In genomic region chr3:130040017-130040416, GRCm38 (mm10) we compare ENCODE assay signal across 24 mouse cellular contexts. TPM values are rescaled to one million over a fixed set of nuclear protein-coding genes. Genes with fewer than 3 reads are reported as not detected.
A peak's percentile ranks its signal among the peaks of the same experiment; 100 is the strongest.
DNase-seq lines count a peak whose midpoint lies in the region; ATAC-seq and TF ChIP-seq lines count a peak whose summit lies in the region.
"Had no signal": no experiment of that assay in that cellular context is flagged by ENCODE, and none has a peak within 500 bp of the region (broad histone marks: within the 10 kb centered on the region; RNA-seq: fewer than 3 reads in every experiment).

No protein-coding gene starts in this region.

- no peak for ATAC-seq in megakaryocyte, adult 5-6 weeks (ENCODE audit: poor library complexity, severe bottlenecking)
- 0 out of 2 replicates have a peak, but pooled peaks have one; percentile 22 for ATAC-seq in common myeloid progenitor, adult 5-6 weeks (replicated peaks; ENCODE audit: low read depth, poor library complexity, severe bottlenecking)
- ATAC-seq: activated CD4-positive, CD25-positive, alpha-beta regulatory T cell, adult 4 months; forebrain, embryonic 14.5 days; forebrain, embryonic 16.5 days; Patski had no signal

- peak; percentile 57 to 76; a peak in 3 of 4 replicates for TF ChIP-seq EP300 in MEL (IDR thresholded peaks at IDR 0.05; ENCODE audit: low read depth in 1 of 2, low read length in 2 of 2)

- H3K36me3 ChIP-seq in megakaryocyte, embryonic 14.5 days (replicated peaks; ENCODE audit: low read length) = peaks cover 67% of the 10 kb centered on the region
- peaks cover 15 to 19% of the 10 kb centered on the region in 2 experiments for H3K36me3 ChIP-seq in MEL (ENCODE audit: control insufficient read depth in 1 of 2, insufficient read depth in 2 of 2, low read length in 2 of 2)

- DNase-seq in MEL (ENCODE audit: low read depth, low spot score) = peak; percentile 65
- DNase-seq in heart, postnatal 10 days = no peak
- DNase-seq in urinary bladder, postnatal 4 days (ENCODE audit: low spot score in 2 of 2) = no peak
- DNase-seq: adrenal gland, adult 8-10 months; adrenal gland, postnatal 14 days; adrenal gland, postnatal 36 days; cerebellum, adult 11-12 months; cerebellum, adult 2 months; cerebellum, adult 9-10 months; cerebellum, postnatal 10 days; cerebellum, postnatal 25 days; embryo, embryonic 11 days had no signal

- H3K79me2 ChIP-seq in MEL (ENCODE audit: control insufficient read depth, insufficient read depth, low read length, poor library complexity) = peaks cover 7% of the 10 kb centered on the region

- peaks cover 62% of the 10 kb centered on the region for H3K4me1 ChIP-seq in megakaryocyte, embryonic 14.5 days
- peaks cover 2 to 14% of the 10 kb centered on the region in 2 experiments; a peak in 2 of 4 replicates for H3K4me1 ChIP-seq in MEL (ENCODE audit: control insufficient read depth in 1 of 2, insufficient read depth in 2 of 2, low read length in 2 of 2)
- H3K4me1 ChIP-seq: embryonic facial prominence, embryonic 13.5 days; embryonic facial prominence, embryonic 15.5 days; forebrain, embryonic 10.5 days; forebrain, embryonic 12.5 days had no signal

- H3K27me3 ChIP-seq in megakaryocyte, embryonic 14.5 days (replicated peaks) = no peaks in the 10 kb centered on the region
- no peaks in the 10 kb centered on the region for H3K27me3 ChIP-seq in MEL (ENCODE audit: control insufficient read depth in 1 of 2, insufficient read depth in 2 of 2, low read length in 2 of 2)
- H3K27me3 ChIP-seq: embryonic facial prominence, embryonic 13.5 days; embryonic facial prominence, embryonic 15.5 days; forebrain, embryonic 12.5 days; Patski had no signal

- no peak overlapping the region for H3K9ac ChIP-seq in MEL (ENCODE audit: control insufficient read depth, low read depth, low read length, poor library complexity, severe bottlenecking)
- H3K9ac ChIP-seq: embryonic facial prominence, embryonic 13.5 days; embryonic facial prominence, embryonic 15.5 days; forebrain, embryonic 12.5 days had no signal

- H3K4me3 ChIP-seq in megakaryocyte, embryonic 14.5 days (replicated peaks) = peak overlapping the region; percentile 59
- no peak overlapping the region for H3K4me3 ChIP-seq in MEL (ENCODE audit: control insufficient read depth in 1 of 2, insufficient read depth in 1 of 2, low read depth in 2 of 2, low read length in 2 of 2)
- H3K4me3 ChIP-seq: embryonic facial prominence, embryonic 13.5 days; embryonic facial prominence, embryonic 15.5 days; erythroblast, embryonic 14.5 days; forebrain, embryonic 10.5 days; forebrain, embryonic 12.5 days had no signal

- TF ChIP-seq CTCF in MEL (IDR thresholded peaks at IDR 0.05 in 2 of 3, conservative IDR thresholded peaks at IDR 0.05 in 1 of 3; ENCODE audit: control insufficient read depth in 1 of 3, insufficient read depth in 1 of 3, low read depth in 2 of 3, low read length in 3 of 3, poor library complexity in 1 of 3, severe bottlenecking in 1 of 3) = no peak

- no peak overlapping the region for H3K27ac ChIP-seq in MEL (ENCODE audit: control insufficient read depth, low read depth, low read length)
- H3K27ac ChIP-seq: embryonic facial prominence, embryonic 13.5 days; embryonic facial prominence, embryonic 15.5 days; forebrain, embryonic 10.5 days; forebrain, embryonic 12.5 days had no signal

- TF ChIP-seq POLR2A in MEL (IDR thresholded peaks at IDR 0.05; ENCODE audit: control insufficient read depth in 1 of 2, insufficient read depth in 1 of 2, low read depth in 1 of 2, low read length in 2 of 2, poor library complexity in 1 of 2) = no peak

- H3K9me3 ChIP-seq in megakaryocyte, embryonic 14.5 days = peaks cover 18% of the 10 kb centered on the region
- H3K9me3 ChIP-seq in MEL (replicated peaks; ENCODE audit: insufficient read depth, low read length) = no peaks in the 10 kb centered on the region

- no peak for TF ChIP-seq RAD21 in MEL (IDR thresholded peaks at IDR 0.05; ENCODE audit: low read depth, low read length)

- intact Hi-C loops in heart, postnatal 10 days (cut with DNase I) = no loop called here

TF ChIP-seq in MEL, 35 proteins besides CTCF, POLR2A, EP300 and RAD21:
- TF ChIP-seq MYB (IDR thresholded peaks at IDR 0.05; ENCODE audit: low read depth, low read length) (no peak), USF2 (IDR thresholded peaks at IDR 0.05; ENCODE audit: borderline replicate concordance in 1 of 2, insufficient read depth in 1 of 2, low read depth in 1 of 2, low read length in 2 of 2) (0 out of 4 replicates have a peak, but pooled peaks of 1 of the 2 experiments have one; percentile 29), UBTF (IDR thresholded peaks at IDR 0.05; ENCODE audit: borderline replicate concordance, insufficient read depth, low read depth, low read length) (no peak), POLR2AphosphoS5 (IDR thresholded peaks at IDR 0.05; ENCODE audit: borderline replicate concordance, low read depth, low read length) (no peak), RCOR1 (IDR thresholded peaks at IDR 0.05; ENCODE audit: low read depth, low read length) (no peak), USF1 (IDR thresholded peaks at IDR 0.05; ENCODE audit: low read depth, low read length) (peak; percentile 83; the same call in 1 of the 2 replicates), GATA1 (IDR thresholded peaks at IDR 0.05; ENCODE audit: low read depth, low read length) (0 out of 2 replicates have a peak, but pooled peaks have one; percentile 35), TCF12 (IDR thresholded peaks at IDR 0.05; ENCODE audit: low read depth, low read length) (0 out of 2 replicates have a peak, but pooled peaks have one; percentile 43), MXI1 (IDR thresholded peaks at IDR 0.05; ENCODE audit: low read depth, low read length) (no peak), TAL1 (IDR thresholded peaks at IDR 0.05; ENCODE audit: low read length) (peak; percentile 53), ZNF384 (IDR thresholded peaks at IDR 0.05; ENCODE audit: low read depth, low read length) (peak; percentile 87)
TF ChIP-seq in MEL: peak in this region for 6.

RNA-seq across cellular contexts. Expression of gene Sec24b, which starts 21.3 kb away (rescaled TPM):
- 52.7 and 60.4 TPM in 2 replicates for polyA plus RNA-seq in megakaryocyte, embryonic 14.5 days (2012; ENCODE audit: insufficient read depth, low replicate concordance)
- total RNA-seq in megakaryocyte, adult 5-6 weeks (2015) = 53.7 and 80.6 TPM in 2 replicates
- 53.4 and 63.0 TPM in 2 replicates for total RNA-seq in megakaryocyte, adult 5-6 weeks (2017)
- 18.6 and 29.2 TPM in 2 replicates for total RNA-seq in MEL (2012; rRNA removed)
- 10 to 100 TPM; 54.4 to 56.3 TPM for polyA plus RNA-seq in MEL (2012; ENCODE audit: insufficient read depth in 1 of 2, insufficient read length in 2 of 2, low read depth in 1 of 2, low replicate concordance in 2 of 2, missing spikeins in 1 of 2)
- total RNA-seq in common myeloid progenitor, adult 5-6 weeks (2017) = 20.2 and 48.5 TPM in 2 replicates
- 10 to 100 TPM; 33.7 to 38.4 TPM for total RNA-seq in heart, postnatal 10 days (2021)
